Mouse (Mus musculus) forebrain, embryonic 15.5 days (tissue): Measurements from ENCODE around the gene Lamtor2. TPM values are rescaled to one million over a fixed set of nuclear protein-coding genes. Genes with fewer than 3 reads are reported as not detected.
"Not testable (repeated sequence)": the region's sequence is repeated elsewhere in the genome, so short reads cannot be mapped to it uniquely, and the experiment has no call there.

Source experiments
- ATAC-seq: fragments of 200-750 bp; cut with Nextera tagmentation; replicated peaks from 2 replicates; pipeline ENCODE4 v1.8.0; 2017; ENCODE audit warnings: mild to moderate bottlenecking, moderate TSS enrichment, moderate library complexity
- H3K27ac ChIP-seq: fragments of 300-500 bp; sonication (generic); replicated peaks from 2 replicates; pipeline ENCODE4 v1.5.1; 2015; ENCODE audit warnings: mild to moderate bottlenecking, inconsistent platforms
- H3K27me3 ChIP-seq: fragments of 300-500 bp; sonication (generic); 2 replicates; pipeline ENCODE4 v1.6.1; 2015; ENCODE audit warnings: inconsistent platforms
- H3K36me3 ChIP-seq: fragments of 300-500 bp; sonication (generic); 2 replicates; pipeline ENCODE4 v1.6.1; 2015; ENCODE audit warnings: mild to moderate bottlenecking, inconsistent platforms
- H3K4me1 ChIP-seq: fragments of 300-500 bp; sonication (generic); 2 replicates; pipeline ENCODE4 v1.6.1; 2015; ENCODE audit warnings: inconsistent platforms
- H3K4me2 ChIP-seq: fragments of 300-500 bp; sonication (generic); replicated peaks from 2 replicates; pipeline ENCODE4 v1.6.1; 2015; ENCODE audit warnings: mild to moderate bottlenecking, inconsistent platforms
- H3K4me3 ChIP-seq: fragments of 300-500 bp; sonication (generic); 2 replicates; pipeline ENCODE4 v1.5.1; 2015; ENCODE audit warnings: mild to moderate bottlenecking, inconsistent platforms
- H3K9ac ChIP-seq: fragments of 300-500 bp; sonication (generic); replicated peaks from 2 replicates; pipeline ENCODE4 v1.6.1; 2015; ENCODE audit warnings: mild to moderate bottlenecking, inconsistent platforms
- H3K9me3 ChIP-seq: fragments of 300-500 bp; sonication (generic); 2 replicates; pipeline ENCODE4 v1.6.1; 2016; ENCODE audit warnings: inconsistent platforms
- WGBS: fragments of 180-500 bp; shearing (Covaris S2); methylation state at CpG from one replicate; pipeline ENCODE4 v1.1.7; 2015; ENCODE audit warnings: mixed read lengths; 5-methylcytosine and 5-hydroxymethylcytosine counted together
- polyA plus RNA-seq: library from polyadenylated mRNA; unstranded; fragments of >200 nt; fragmentation: Nextera tagmentation; extraction: Ambion mirVana; gene quantifications from 2 replicates; pipeline ENCODE4 v1.2.1, GENCODE M21; 2015

The Lamtor2 gene
- polyA plus RNA-seq, 1 experiment from 2014 or later = 169 TPM

- peaks cover 28% of the 10 kb centered on the region for H3K36me3 ChIP-seq
- H3K27me3 ChIP-seq = no peaks in the 10 kb centered on the region
- 0 out of 2 replicates have a peak overlapping the region, but pooled peaks have one; percentile 71 for H3K27ac ChIP-seq
- peaks cover 18% of the 10 kb centered on the region for H3K4me1 ChIP-seq
- H3K9me3 ChIP-seq = no peaks in the 10 kb centered on the region
- H3K9ac ChIP-seq = peak overlapping the region; percentile 95
- H3K4me2 ChIP-seq = peak overlapping the region; percentile 53
- H3K4me3 ChIP-seq = peak overlapping the region; percentile 90
- 57% methylated on average over 8 of the region's 8 CpGs for WGBS
- ATAC-seq = peak; percentile 49
These were observed 25.9 kb upstream of the Lamtor2 start for GRCm38 (mm10) chr3:88578498-88579424.

- not testable (repeated sequence) for H3K27me3 ChIP-seq, ATAC-seq, H3K9me3 ChIP-seq, H3K4me3 ChIP-seq, H3K9ac ChIP-seq, H3K27ac ChIP-seq, H3K4me2 ChIP-seq
- Histone ChIP-seq H3K36me3 (peaks cover 19% of the 10 kb centered on the region), H3K4me1 (peaks cover 18% of the 10 kb centered on the region)
- 90% methylated on average over 5 of the region's 5 CpGs for WGBS
These were observed 25.0 kb upstream of the Lamtor2 start for GRCm38 (mm10) chr3:88577846-88578245.

GRCm38 (mm10) chr3:88575540-88575939, 22.7 kb upstream of the Lamtor2 start, which contains the start of gene Ssr2:
Gene Ssr2, plus strand, starts transcription at chr3:88575876.
- 86% methylated on average over 3 of the region's 3 CpGs for WGBS
- no peak within 1 kb of the TSS for H3K4me3 ChIP-seq
- peaks cover 4% of the 10 kb centered on the region; the same call in 1 of the 2 replicates for H3K36me3 ChIP-seq

GRCm38 (mm10) chr3:88573810-88574209, 20.9 kb upstream of the Lamtor2 start:
- no peak overlapping the region for H3K4me3 ChIP-seq
- H3K27ac ChIP-seq = no peak overlapping the region
- WGBS = 87% methylated on average over 2 of the region's 2 CpGs
- no peaks in the 10 kb centered on the region for H3K27me3 ChIP-seq
- no peak overlapping the region for H3K4me2 ChIP-seq
- H3K36me3 ChIP-seq = peaks cover 21% of the 10 kb centered on the region
- ATAC-seq = no peak
- peaks cover under 1% of the 10 kb centered on the region for H3K4me1 ChIP-seq
- no peak overlapping the region for H3K9ac ChIP-seq
- H3K9me3 ChIP-seq = no peaks in the 10 kb centered on the region

More at GRCm38 (mm10) chr3:88575540-88575939, 22.7 kb upstream of the Lamtor2 start, which contains the start of gene Ssr2:
- ATAC-seq = no peak
- Histone ChIP-seq H3K4me1 (peaks cover 12% of the 10 kb centered on the region), H3K9ac (no peak within 1 kb of the TSS), H3K27ac (no peak within 1 kb of the TSS), H3K9me3 (no peaks in the 10 kb centered on the region), H3K27me3 (no peaks in the 10 kb centered on the region), H3K4me2 (no peak within 1 kb of the TSS)

GRCm38 (mm10) chr3:88572835-88573234, 20.0 kb upstream of the Lamtor2 start:
- WGBS = 85% methylated on average over 2 of the region's 2 CpGs
- ATAC-seq = no peak
- H3K9me3 ChIP-seq = no peaks in the 10 kb centered on the region

GRCm38 (mm10) chr3:88571856-88572255, 19.0 kb upstream of the Lamtor2 start:
- no peak overlapping the region for H3K4me3 ChIP-seq
- no peak overlapping the region for H3K4me2 ChIP-seq
- no peak overlapping the region for H3K27ac ChIP-seq
- no peaks in the 10 kb centered on the region for H3K9me3 ChIP-seq
- 89% methylated on average over 1 of the region's 1 CpGs for WGBS
- ATAC-seq = no peak
- H3K4me1 ChIP-seq = no peaks in the 10 kb centered on the region
- no peak overlapping the region for H3K9ac ChIP-seq
- no peaks in the 10 kb centered on the region for H3K27me3 ChIP-seq
- peaks cover 39% of the 10 kb centered on the region for H3K36me3 ChIP-seq

More at GRCm38 (mm10) chr3:88572835-88573234, 20.0 kb upstream of the Lamtor2 start:
- H3K4me2 ChIP-seq = no peak overlapping the region
- H3K4me3 ChIP-seq = no peak overlapping the region
- peaks cover 31% of the 10 kb centered on the region for H3K36me3 ChIP-seq
- H3K27me3 ChIP-seq = no peaks in the 10 kb centered on the region
- no peaks in the 10 kb centered on the region for H3K4me1 ChIP-seq
- no peak overlapping the region for H3K9ac ChIP-seq
- H3K27ac ChIP-seq = no peak overlapping the region

GRCm38 (mm10) chr3:88570341-88570740, 17.5 kb upstream of the Lamtor2 start:
- H3K4me2 ChIP-seq = no peak overlapping the region
- no peaks in the 10 kb centered on the region for H3K27me3 ChIP-seq
- peaks cover 55% of the 10 kb centered on the region for H3K36me3 ChIP-seq
- no peaks in the 10 kb centered on the region for H3K4me1 ChIP-seq
- no peak for ATAC-seq
- no peaks in the 10 kb centered on the region for H3K9me3 ChIP-seq
- H3K4me3 ChIP-seq = no peak overlapping the region
- 95% methylated on average over 10 of the region's 10 CpGs for WGBS
- H3K9ac ChIP-seq = no peak overlapping the region
- no peak overlapping the region for H3K27ac ChIP-seq

GRCm38 (mm10) chr3:88569694-88570093, 16.8 kb upstream of the Lamtor2 start:
- no peak overlapping the region for H3K27ac ChIP-seq
- no peak overlapping the region for H3K9ac ChIP-seq
- H3K4me3 ChIP-seq = no peak overlapping the region
- no peaks in the 10 kb centered on the region for H3K9me3 ChIP-seq
- no peak overlapping the region for H3K4me2 ChIP-seq
- no peaks in the 10 kb centered on the region for H3K4me1 ChIP-seq
- H3K36me3 ChIP-seq = peaks cover 61% of the 10 kb centered on the region
- no peak for ATAC-seq
- H3K27me3 ChIP-seq = no peaks in the 10 kb centered on the region
- WGBS = 93% methylated on average over 5 of the region's 5 CpGs

GRCm38 (mm10) chr3:88569093-88569492, 16.2 kb upstream of the Lamtor2 start:
- no peak for ATAC-seq
- Histone ChIP-seq H3K4me2 (no peak overlapping the region), H3K36me3 (peaks cover 67% of the 10 kb centered on the region), H3K27me3 (no peaks in the 10 kb centered on the region), H3K9ac (no peak overlapping the region), H3K4me1 (no peaks in the 10 kb centered on the region), H3K4me3 (no peak overlapping the region), H3K27ac (no peak overlapping the region), H3K9me3 (no peaks in the 10 kb centered on the region)
- 93% methylated on average over 2 of the region's 2 CpGs for WGBS

- H3K4me3 ChIP-seq = no peak overlapping the region
- H3K9me3 ChIP-seq = no peaks in the 10 kb centered on the region
- H3K27me3 ChIP-seq = no peaks in the 10 kb centered on the region
- H3K27ac ChIP-seq = no peak overlapping the region
- no peaks in the 10 kb centered on the region for H3K4me1 ChIP-seq
- ATAC-seq = no peak
- H3K36me3 ChIP-seq = peaks cover 72% of the 10 kb centered on the region
- 94% methylated on average over 2 of the region's 2 CpGs for WGBS
- H3K4me2 ChIP-seq = no peak overlapping the region
- H3K9ac ChIP-seq = no peak overlapping the region
These were observed 15.7 kb upstream of the Lamtor2 start for GRCm38 (mm10) chr3:88568615-88569014.

- WGBS = 94% methylated on average over 6 of the region's 6 CpGs
These were observed 15.0 kb upstream of the Lamtor2 start for GRCm38 (mm10) chr3:88567892-88568291.

GRCm38 (mm10) chr3:88566536-88567061, 13.7 kb upstream of the Lamtor2 start:
- Histone ChIP-seq H3K9ac (no peak overlapping the region), H3K4me2 (no peak overlapping the region), H3K9me3 (no peaks in the 10 kb centered on the region), H3K4me3 (no peak overlapping the region), H3K27me3 (no peaks in the 10 kb centered on the region), H3K36me3 (peaks cover 90% of the 10 kb centered on the region), H3K27ac (no peak overlapping the region), H3K4me1 (peaks cover 5% of the 10 kb centered on the region; the same call in 1 of the 2 replicates)
- no peak for ATAC-seq
- 96% methylated on average over 4 of the region's 4 CpGs for WGBS

More at GRCm38 (mm10) chr3:88567892-88568291, 15.0 kb upstream of the Lamtor2 start:
- no peak overlapping the region for H3K4me3 ChIP-seq
- H3K4me1 ChIP-seq = no peaks in the 10 kb centered on the region
- H3K4me2 ChIP-seq = no peak overlapping the region
- peaks cover 79% of the 10 kb centered on the region for H3K36me3 ChIP-seq
- no peak for ATAC-seq
- no peak overlapping the region for H3K9ac ChIP-seq
- no peaks in the 10 kb centered on the region for H3K9me3 ChIP-seq
- no peak overlapping the region for H3K27ac ChIP-seq
- H3K27me3 ChIP-seq = no peaks in the 10 kb centered on the region
